Comparison of ENCODE assay signal across 8 mouse cellular contexts in genomic region chr19:23147026-23147966, GRCm38 (mm10). TPM values are rescaled to one million over a fixed set of nuclear protein-coding genes. Genes with fewer than 3 reads are reported as not detected.
DNase-seq lines count a peak whose midpoint lies in the region; ATAC-seq and TF ChIP-seq lines count a peak whose summit lies in the region.

No protein-coding gene starts in this region.

- peaks cover 42% of the 10 kb centered on the region for H3K4me1 ChIP-seq in cerebellum, adult 2 months (ENCODE audit: control insufficient read depth, insufficient read depth, low read length)
- peaks cover 16 to 40% of the 10 kb centered on the region in 2 experiments for H3K4me1 ChIP-seq in liver, embryonic 14.5 days (replicated peaks; ENCODE audit: control insufficient read depth in 2 of 2, insufficient read depth in 2 of 2, low read length in 1 of 2)
- peaks cover 1% of the 10 kb centered on the region; the same call in 1 of the 2 replicates for H3K4me1 ChIP-seq in midbrain, embryonic 11.5 days (ENCODE audit: control insufficient read depth, insufficient read depth, low read length)

- H3K4me3 ChIP-seq in cerebellum, adult 2 months (replicated peaks; ENCODE audit: insufficient read depth, low read depth, low read length), result peak overlapping the region; percentile 14
- H3K4me3 ChIP-seq in liver, embryonic 14.5 days (ENCODE audit: insufficient read depth in 1 of 2, low read depth in 2 of 2, low read length in 2 of 2), result no peak overlapping the region
- no peak overlapping the region for H3K4me3 ChIP-seq in midbrain, embryonic 11.5 days (ENCODE audit: low read depth, low read length)

- peak overlapping the region; percentile 81 for H3K27ac ChIP-seq in cerebellum, adult 2 months (ENCODE audit: insufficient read depth, low read length)
- H3K27ac ChIP-seq in liver, embryonic 14.5 days, result no peak overlapping the region
- H3K27ac ChIP-seq in midbrain, embryonic 11.5 days (ENCODE audit: low read depth, low read length), result no peak overlapping the region

- TF ChIP-seq CTCF in cerebellum, adult 2 months (IDR thresholded peaks at IDR 0.05; ENCODE audit: borderline replicate concordance, insufficient read depth, low read depth, low read length), result no peak
- no peak for TF ChIP-seq CTCF in liver, embryonic 14.5 days (IDR thresholded peaks at IDR 0.05; ENCODE audit: low read depth)

- no peaks in the 10 kb centered on the region for H3K9me3 ChIP-seq in liver, embryonic 14.5 days (ENCODE audit: control insufficient read depth, low read length)
- no peaks in the 10 kb centered on the region for H3K9me3 ChIP-seq in midbrain, embryonic 11.5 days (ENCODE audit: control insufficient read depth, low read length)

- 0 out of 2 replicates have a peak, but pooled peaks have one; percentile 8 for TF ChIP-seq POLR2A in cerebellum, adult 2 months (IDR thresholded peaks at IDR 0.05; ENCODE audit: borderline replicate concordance, insufficient read depth, low read length)

- 11% methylated on average over 15 of the region's 15 CpGs for WGBS in cerebellum, adult 2 months
- WGBS in liver, embryonic 14.5 days (ENCODE audit: insufficient replicate concordance), result 62% methylated on average over 15 of the region's 15 CpGs
- 74% methylated on average over 15 of the region's 15 CpGs for WGBS in midbrain, embryonic 11.5 days

- DNase-seq in cerebellum, adult 2 months, result peak in 1 of 2 experiments; percentile 46
- no peak for DNase-seq in cerebellum, adult 8-10 months
- peak; percentile 61 for DNase-seq in layer of hippocampus, adult 9-11 months
- DNase-seq in layer of hippocampus, adult 8-10 months (ENCODE audit: low spot score in 2 of 2), result no peak
- DNase-seq in brain, adult 2 months (ENCODE audit: low read depth, low spot score), result peak; percentile 90
- no peak for DNase-seq in liver, embryonic 14.5 days (ENCODE audit: low read depth in 3 of 3, low spot score in 3 of 3)
- DNase-seq in midbrain, embryonic 11.5 days (ENCODE audit: low spot score, missing footprints), result no peak

- TF ChIP-seq EP300 in liver, embryonic 14.5 days (IDR thresholded peaks at IDR 0.05; ENCODE audit: low read depth), result no peak

- H3K27me3 ChIP-seq in cerebellum, adult 2 months (ENCODE audit: control insufficient read depth, insufficient read depth, low read length), result no peaks in the 10 kb centered on the region
- peaks cover 3% of the 10 kb centered on the region; the same call in 1 of the 2 replicates for H3K27me3 ChIP-seq in liver, embryonic 14.5 days (ENCODE audit: control insufficient read depth, insufficient read depth, low read length)
- peaks cover 12% of the 10 kb centered on the region for H3K27me3 ChIP-seq in midbrain, embryonic 11.5 days (ENCODE audit: control insufficient read depth, insufficient read depth, low read length)

- ATAC-seq in liver, embryonic 14.5 days (ENCODE audit: insufficient read depth), result no peak
- no peak for ATAC-seq in inflammation-experienced regulatory T-cells, adult 6 months
- ATAC-seq in midbrain, embryonic 11.5 days (ENCODE audit: low FRiP score), result no peak

- no peak overlapping the region; the same call in 1 of the 2 replicates for H3K9ac ChIP-seq in liver, embryonic 14.5 days (replicated peaks)
- no peak overlapping the region for H3K9ac ChIP-seq in midbrain, embryonic 11.5 days (ENCODE audit: low read length)

- 0 out of 2 replicates have a peak overlapping the region, but pooled peaks have one; percentile 6 for H3K4me2 ChIP-seq in liver, embryonic 14.5 days (ENCODE audit: low read depth)
- H3K4me2 ChIP-seq in midbrain, embryonic 11.5 days, result no peak overlapping the region

- H3K36me3 ChIP-seq in liver, embryonic 14.5 days (replicated peaks; ENCODE audit: control insufficient read depth, insufficient read depth, low read depth), result no peaks in the 10 kb centered on the region
- H3K36me3 ChIP-seq in midbrain, embryonic 11.5 days (ENCODE audit: control insufficient read depth, insufficient read depth, low read length), result no peaks in the 10 kb centered on the region

RNA-seq across cellular contexts. Expression of gene Klf9, which starts 6.3 kb away (rescaled TPM):
- 93.5 and 97.3 TPM in 2 replicates for polyA plus RNA-seq in cerebellum, adult 2 months (2012; rRNA removed)
- 100 to 1,000 TPM; 136 to 156 (median 140) TPM for total RNA-seq in layer of hippocampus, adult 8-10 months (2022)
- polyA plus RNA-seq in liver, embryonic 14.5 days (2012; rRNA removed), result 0.43 and 0.86 TPM in 2 replicates
- 0.74 and 1.0 TPM in 2 replicates for polyA plus RNA-seq in liver, embryonic 14.5 days (2014; fragmentation: Nextera tagmentation; extraction: Ambion mirVana)
- polyA plus RNA-seq in inflammation-experienced regulatory T-cells, adult 6 months (2017; shearing (Covaris generic)), result 1 to 10 TPM; 1.1 to 4.4 (median 4.2) TPM
- polyA plus RNA-seq in midbrain, embryonic 11.5 days (2014; fragmentation: Nextera tagmentation; extraction: Ambion mirVana), result 0.69 and 0.96 TPM in 2 replicates

Comparison
In these comparisons a context has a peak if more than half of its experiments do, and no peak if none do; other contexts are left out.
1. DNase-seq: peak in layer of hippocampus, adult 9-11 months (single experiment) and brain, adult 2 months (single experiment); none in cerebellum, adult 8-10 months (single experiment), layer of hippocampus, adult 8-10 months (0 of 2), liver, embryonic 14.5 days (0 of 3) and midbrain, embryonic 11.5 days (single experiment).
2. RNA of gene Klf9, which starts 6.3 kb away (polyA plus RNA-seq): 93.5 to 97.3 TPM in cerebellum, adult 2 months; 1.1 to 4.4 TPM in inflammation-experienced regulatory T-cells, adult 6 months, 0.69 to 0.96 TPM in midbrain, embryonic 11.5 days and 0.43 to 1.0 TPM in liver, embryonic 14.5 days; every median in the first group is over 10 times any median in the second.